Mouse (Mus musculus): ENCODE data around the gene 5830473C10Rik.
"Not testable (repeated sequence)": the region's sequence is repeated elsewhere in the genome, so short reads cannot be mapped to it uniquely, and the experiment has no call there.

The 5830473C10Rik gene

DNA sequence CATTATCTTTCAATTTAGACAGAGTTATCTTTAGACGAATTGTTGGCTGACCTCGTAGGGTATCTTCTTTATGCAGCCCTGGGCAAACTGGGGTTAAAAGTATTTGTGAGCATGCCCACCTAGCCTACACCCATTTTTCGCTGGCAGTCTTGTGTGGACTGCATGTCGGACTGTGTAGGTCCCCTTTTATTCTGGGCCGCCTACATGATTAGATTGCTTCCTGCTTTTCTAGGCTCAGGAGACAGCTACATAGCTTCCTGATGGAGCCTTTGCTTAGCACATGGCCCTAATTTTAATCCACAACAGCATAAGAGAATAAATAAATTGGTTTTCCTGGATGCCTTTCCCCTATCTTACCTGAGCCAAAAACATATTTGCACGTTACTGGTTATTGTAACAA is 35.2 kb downstream of the 5830473C10Rik start:
- DNase-seq = no peak

- peak; percentile 34 for DNase-seq
These were observed 40.6 kb downstream of the 5830473C10Rik start for GRCm38 (mm10) chr5:90601469-90601868.

DNA sequence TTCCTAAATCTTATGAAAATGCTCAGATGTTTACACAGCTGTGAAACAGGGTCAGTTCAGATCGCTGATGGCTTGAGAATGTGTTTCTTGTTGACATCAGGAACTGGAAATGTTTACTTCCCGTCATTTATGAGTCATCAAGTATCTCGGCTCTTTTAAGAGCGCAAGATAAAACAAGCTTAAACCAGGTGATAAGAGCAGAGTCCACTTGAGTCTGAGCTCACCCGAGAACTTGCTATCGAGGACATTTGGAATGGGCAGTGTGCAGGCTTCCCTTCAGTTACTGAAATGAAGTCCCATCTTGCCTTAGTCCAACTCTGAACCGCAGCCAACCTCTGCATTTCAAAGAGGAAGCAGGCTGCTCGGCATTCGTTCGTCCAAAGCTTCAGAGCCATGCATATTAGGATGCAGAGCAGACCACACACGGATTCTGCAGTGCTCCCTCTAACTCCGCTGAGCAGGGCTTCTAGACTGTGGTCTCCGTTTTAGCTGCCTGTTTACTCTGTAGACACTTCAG is 42.6 kb downstream of the 5830473C10Rik start:
- DNase-seq = no peak

DNA sequence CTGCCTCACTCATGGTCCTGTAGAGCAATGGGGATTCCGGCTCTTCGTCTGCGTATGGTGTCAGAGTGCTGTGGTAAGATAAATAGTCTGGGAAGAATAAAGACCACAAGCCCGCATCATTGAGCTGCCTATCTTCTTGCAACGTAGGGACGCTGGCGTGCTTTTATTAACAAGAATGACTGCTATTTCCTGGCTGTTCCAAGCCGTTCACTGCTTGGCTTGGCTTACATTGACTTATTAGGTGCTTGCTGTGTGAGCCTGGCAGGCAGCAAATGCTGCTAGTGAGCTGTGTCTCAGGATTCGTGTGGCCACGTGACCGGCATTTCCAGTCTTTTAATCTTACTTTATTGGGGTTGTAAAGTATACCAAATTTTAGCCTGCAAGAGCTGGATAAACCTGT is 48.0 kb downstream of the 5830473C10Rik start:
- DNase-seq = no peak

GRCm38 (mm10) chr5:90611388-90611787 is 50.5 kb downstream of the 5830473C10Rik start:
- DNase-seq = no peak

- no peak for DNase-seq
These were observed 51.2 kb downstream of the 5830473C10Rik start for GRCm38 (mm10) chr5:90611996-90612611.

DNA sequence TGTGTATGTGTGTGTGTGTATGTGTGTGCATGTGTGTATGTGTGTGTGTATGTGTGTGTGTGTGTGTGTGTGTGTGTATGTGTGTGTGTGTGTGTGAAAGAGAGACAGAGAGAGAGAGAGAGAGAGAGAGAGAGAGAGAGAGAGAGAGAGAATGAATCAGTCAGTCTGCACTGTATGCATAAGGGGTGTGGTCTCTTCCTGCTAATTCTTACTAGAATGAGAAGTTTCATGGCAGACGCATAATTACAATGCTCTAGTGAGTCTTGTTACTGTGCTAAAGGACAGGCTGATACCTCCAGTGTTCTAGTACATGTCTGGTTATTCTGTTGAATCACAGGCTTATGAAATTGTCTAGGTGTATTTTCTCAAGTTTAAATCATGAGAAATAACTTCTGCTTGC is 51.8 kb downstream of the 5830473C10Rik start:
- DNase-seq = not testable (repeated sequence)

- no peak for DNase-seq
These were observed 57.0 kb downstream of the 5830473C10Rik start for GRCm38 (mm10) chr5:90617859-90618258.

- DNase-seq = no peak
These were observed 60.4 kb downstream of the 5830473C10Rik start for GRCm38 (mm10) chr5:90621316-90621715.

- DNase-seq = no peak
These were observed 60.8 kb downstream of the 5830473C10Rik start for GRCm38 (mm10) chr5:90621726-90622125.

GRCm38 (mm10) chr5:90623209-90623608 is 62.3 kb downstream of the 5830473C10Rik start:
- no peak for DNase-seq

DNA sequence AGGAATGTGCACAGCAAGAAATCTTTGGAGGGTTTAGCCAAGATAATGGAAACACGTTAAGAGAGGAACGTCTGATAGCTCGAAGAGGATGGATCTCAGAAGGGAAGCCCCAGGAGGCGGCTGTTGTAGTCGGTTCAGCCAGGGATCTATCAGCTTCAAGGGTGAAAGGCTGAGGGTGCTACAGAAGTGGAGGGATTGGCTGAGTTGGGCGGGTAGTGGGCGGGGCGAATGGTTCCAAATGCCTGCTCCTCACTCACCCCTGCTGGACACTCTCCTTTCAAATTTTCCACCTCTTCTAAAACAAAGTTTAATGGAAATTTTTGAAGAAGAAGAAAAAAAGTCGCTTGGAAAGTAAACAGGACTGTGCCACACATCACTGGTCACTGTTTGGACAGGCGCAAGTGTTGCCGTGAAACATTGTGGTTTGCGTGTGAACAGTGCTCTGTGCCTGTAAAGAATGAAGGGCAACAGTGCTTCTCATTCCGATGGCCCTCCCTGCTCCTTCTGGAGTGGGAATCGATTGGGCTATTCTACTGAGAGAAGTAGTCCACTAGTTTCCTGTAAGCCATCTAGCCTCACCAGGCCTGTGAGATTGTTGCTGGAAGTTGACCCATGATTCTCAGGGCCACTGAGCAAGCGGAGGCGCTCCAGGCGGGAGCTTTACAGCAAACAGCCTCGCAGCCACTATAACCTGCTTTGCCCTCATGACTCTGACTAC is 64.0 kb downstream of the 5830473C10Rik start:
- no peak for DNase-seq

DNA sequence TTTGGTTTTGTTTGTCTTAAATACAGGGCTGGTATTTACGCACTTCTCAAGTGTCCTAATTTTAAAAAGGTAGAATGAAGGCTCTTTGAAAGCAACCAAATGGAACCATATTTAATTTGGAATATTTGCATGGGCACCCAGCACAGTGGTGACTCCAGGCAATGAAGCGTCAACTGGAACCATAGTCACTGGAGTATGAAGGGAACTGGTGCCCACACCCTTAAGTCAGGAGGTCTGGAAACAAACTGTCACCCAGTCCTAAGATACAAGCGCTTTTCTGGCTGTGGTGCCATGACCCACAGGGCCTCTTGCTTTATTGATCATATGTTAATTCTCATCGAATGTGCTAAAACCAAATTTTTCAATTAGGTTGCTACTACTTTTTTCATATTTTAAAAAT is 66.5 kb downstream of the 5830473C10Rik start:
- no peak for DNase-seq

DNA sequence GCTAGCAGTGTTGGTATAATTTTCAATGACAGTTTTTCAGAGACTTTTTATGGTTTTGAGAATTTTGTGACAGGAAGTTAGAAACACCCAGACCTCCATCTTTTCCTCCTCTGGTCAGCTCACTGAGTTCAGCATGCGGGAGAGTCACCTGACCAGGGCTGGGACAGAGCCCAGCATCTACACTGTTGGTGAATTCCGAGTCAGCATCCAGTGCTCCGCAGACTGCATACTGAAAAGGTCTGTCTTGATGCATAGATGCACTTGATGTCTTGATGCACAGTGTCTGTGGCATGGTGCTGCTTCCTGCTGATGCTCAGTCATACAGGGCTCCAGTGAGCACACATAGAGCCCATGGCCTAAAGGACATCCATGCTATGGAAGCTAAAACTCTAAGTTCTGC is 67.1 kb downstream of the 5830473C10Rik start:
- DNase-seq = no peak

DNA sequence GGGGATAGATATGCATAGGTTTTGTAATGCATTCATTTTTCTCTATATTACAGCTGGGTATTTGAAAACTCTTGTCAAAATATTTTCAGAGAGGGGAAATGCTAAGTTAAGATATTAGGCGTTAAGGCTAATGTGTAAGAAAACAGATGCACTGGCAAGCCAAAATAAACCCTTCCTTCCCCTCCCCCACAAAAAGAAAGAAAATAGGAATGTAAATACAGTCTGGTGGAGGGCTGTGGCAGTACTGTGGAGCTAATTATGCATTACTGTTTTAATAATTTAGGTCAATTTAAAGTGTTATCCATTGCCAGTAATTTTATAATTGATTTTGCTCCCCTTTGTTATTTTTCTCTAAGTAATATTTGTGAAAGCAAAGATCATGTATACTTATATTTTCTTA is 67.6 kb downstream of the 5830473C10Rik start:
- no peak for DNase-seq

GRCm38 (mm10) chr5:90634885-90635284 is 74.0 kb downstream of the 5830473C10Rik start:
- DNase-seq = no peak

DNA sequence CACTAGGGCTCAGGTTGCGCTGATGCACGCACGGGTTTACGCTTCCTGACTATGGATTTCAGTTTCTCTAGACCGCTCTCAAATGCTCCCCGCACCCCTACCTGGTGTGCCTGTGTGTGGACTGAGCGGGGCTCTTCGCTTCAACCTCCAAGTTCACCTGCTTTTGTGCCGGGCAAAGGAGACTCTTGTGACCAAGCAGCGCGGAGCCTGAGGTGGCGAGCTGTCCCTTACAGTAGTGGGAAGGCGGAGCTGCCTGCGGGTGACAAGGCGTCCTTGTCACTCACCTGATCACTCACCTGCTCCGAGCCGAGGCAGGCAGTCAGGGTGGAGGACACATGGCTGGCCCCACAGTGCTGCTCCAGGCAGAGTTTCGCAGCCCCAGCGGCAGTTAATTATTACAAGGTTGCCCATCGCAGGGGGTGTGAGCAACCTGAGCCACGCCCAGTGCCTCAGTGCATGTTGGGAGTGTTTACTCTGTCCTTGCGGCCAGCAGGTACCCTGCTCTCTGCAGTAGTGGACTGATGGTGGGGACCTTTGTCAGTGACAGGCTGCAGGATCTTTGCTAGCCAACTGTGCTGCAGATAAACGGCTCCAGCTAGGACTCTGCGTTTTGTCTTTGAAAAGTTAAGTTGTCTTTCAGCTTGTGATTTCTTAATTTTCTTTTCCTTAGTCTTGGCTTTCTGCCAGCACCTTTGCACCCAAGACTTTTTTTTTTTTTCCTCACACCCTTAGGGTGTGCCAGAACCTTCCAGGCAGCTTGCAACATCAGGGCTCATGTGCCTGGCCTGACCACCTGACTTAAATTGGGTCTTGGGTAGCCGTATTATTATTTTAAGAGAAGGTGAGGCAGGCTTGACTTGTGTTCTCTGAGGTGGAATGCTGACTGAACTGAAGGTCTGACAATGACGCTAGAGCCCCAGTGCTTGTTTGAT is 79.6 kb downstream of the 5830473C10Rik start, which contains the start of gene Rassf6:
Gene Rassf6 (minus strand): TSS at position 372 of the 932 bp plus-strand sequence.
- no peak for DNase-seq

DNA sequence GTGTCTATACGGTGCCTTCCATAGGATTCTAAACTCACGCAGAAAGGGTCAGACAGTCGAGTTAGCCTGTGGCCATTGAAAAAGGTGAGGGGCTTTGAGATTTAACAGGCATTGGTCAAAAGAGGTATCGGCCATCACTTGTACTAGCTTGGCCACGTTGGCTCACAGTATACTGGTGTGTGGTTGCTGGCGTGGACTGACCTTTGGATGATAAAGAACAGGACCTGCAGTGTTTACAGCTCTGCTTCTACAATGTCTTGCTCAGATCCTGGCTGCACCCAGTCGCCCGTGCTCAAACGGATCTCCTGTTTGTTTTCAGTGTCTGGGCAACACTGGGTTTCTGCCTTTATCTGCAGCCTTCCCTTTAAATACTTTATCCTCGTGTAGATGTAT is 80.3 kb downstream of the 5830473C10Rik start:
- DNase-seq = no peak

- DNase-seq = no peak
These were observed 84.7 kb downstream of the 5830473C10Rik start for GRCm38 (mm10) chr5:90645579-90645978.

GRCm38 (mm10) chr5:90646398-90646797 is 85.5 kb downstream of the 5830473C10Rik start:
- DNase-seq = no peak
